Mouse (Mus musculus) C2C12 (cell line): Measurements from ENCODE around the gene Pla1a. TPM values are rescaled to one million over a fixed set of nuclear protein-coding genes. Genes with fewer than 3 reads are reported as not detected.

Experiments
- H3K27me3 ChIP-seq: one replicate; pipeline ENCODE4 v1.6.1; 2011; ENCODE audit not compliant: control insufficient read depth, insufficient read depth, insufficient read length
- H3K36me3 ChIP-seq: one replicate; pipeline ENCODE4 v1.6.1; 2011; ENCODE audit not compliant: control insufficient read depth, insufficient read depth
- H3K4me3 ChIP-seq: one replicate; pipeline ENCODE4 v1.5.1; 2011; ENCODE audit warnings: mild to moderate bottlenecking, control low read depth; ENCODE audit not compliant: poor library complexity, insufficient read depth, severe bottlenecking
- H3K79me2 ChIP-seq: one replicate; pipeline ENCODE4 v1.6.1; 2011; ENCODE audit not compliant: control insufficient read depth, insufficient read depth
- H3K79me3 ChIP-seq: one replicate; pipeline ENCODE4 v1.6.1; 2011; ENCODE audit warnings: low read depth, control low read depth
- H3ac ChIP-seq: one replicate; pipeline ENCODE3; 2011; ENCODE audit warnings: low read depth; ENCODE audit not compliant: control insufficient read depth, insufficient read length
- CEBPB ChIP-seq: IDR thresholded peaks from one replicate; pipeline ENCODE4 v1.6.1; 2011; ENCODE audit warnings: low read depth, mild to moderate bottlenecking, control low read depth, moderate library complexity
- CTCF ChIP-seq: IDR thresholded peaks from one replicate; pipeline ENCODE4 v1.5.1; 2011; ENCODE audit not compliant: control insufficient read depth, insufficient read depth, insufficient read length
- FOSL1 ChIP-seq: IDR thresholded peaks from one replicate; pipeline ENCODE4 v1.8.0; 2011; ENCODE audit warnings: mild to moderate bottlenecking, low read length; ENCODE audit not compliant: poor library complexity, insufficient read depth, severe bottlenecking
- MAX ChIP-seq: IDR thresholded peaks from one replicate; pipeline ENCODE4 v1.6.1; 2011; ENCODE audit warnings: mild to moderate bottlenecking, control low read depth
- MYOD1 ChIP-seq: IDR thresholded peaks from one replicate; pipeline ENCODE4 v1.6.1; 2011; ENCODE audit warnings: low read depth; ENCODE audit not compliant: control insufficient read depth, insufficient read length
- MYOG ChIP-seq: IDR thresholded peaks from one replicate; pipeline ENCODE4 v1.6.1; 2011; ENCODE audit not compliant: control insufficient read depth, insufficient read length; ENCODE audit errors: extremely low read depth
- USF1 ChIP-seq: IDR thresholded peaks from one replicate; pipeline ENCODE4 v1.6.1; 2011; ENCODE audit warnings: low read depth, mild to moderate bottlenecking, control low read depth, moderate library complexity
- polyA plus RNA-seq: library from polyadenylated mRNA; unstranded; fragments of >200 nt; fragmentation: generic; extraction: Trizol; gene quantifications from one replicate; pipeline ENCODE4 v1.2.1, GENCODE M21; 2012; ENCODE audit warnings: missing spikeins

The Pla1a gene
- polyA plus RNA-seq, 1 experiment, result 3.0 TPM

- Histone ChIP-seq H3K79me2 (peaks cover 37% of the 10 kb centered on the region), H3K27me3 (no peaks in the 10 kb centered on the region), H3K79me3 (peaks cover 20% of the 10 kb centered on the region), H3K36me3 (peaks cover 50% of the 10 kb centered on the region), H3ac (no peak overlapping the region), H3K4me3 (no peak overlapping the region)
- TF ChIP-seq MYOG (no peak), MYOD1 (no peak), MAX (no peak)
Measured at GRCm38 (mm10) chr16:38350361-38350855, 82.5 kb downstream of the Pla1a start.

- Histone ChIP-seq H3K79me2 (peaks cover 37% of the 10 kb centered on the region), H3ac (no peak overlapping the region), H3K36me3 (peaks cover 50% of the 10 kb centered on the region), H3K79me3 (peaks cover 20% of the 10 kb centered on the region), H3K27me3 (no peaks in the 10 kb centered on the region), H3K4me3 (no peak overlapping the region)
- no peak for TF ChIP-seq USF1
- no peak for TF ChIP-seq CEBPB
- no peak for TF ChIP-seq MAX
- TF ChIP-seq FOSL1, result no peak
- no peak for TF ChIP-seq CTCF
- TF ChIP-seq MYOD1, result no peak
- no peak for TF ChIP-seq MYOG
Measured at GRCm38 (mm10) chr16:38349881-38350280, 83.1 kb downstream of the Pla1a start.

- TF ChIP-seq FOSL1, result no peak
- TF ChIP-seq CEBPB, result no peak
- TF ChIP-seq MYOD1, result no peak
- TF ChIP-seq CTCF, result no peak
- no peak for TF ChIP-seq USF1
- TF ChIP-seq MAX, result no peak
- TF ChIP-seq MYOG, result no peak
- Histone ChIP-seq H3K79me2 (peaks cover 37% of the 10 kb centered on the region), H3K36me3 (peaks cover 45% of the 10 kb centered on the region), H3K79me3 (peaks cover 20% of the 10 kb centered on the region), H3K27me3 (no peaks in the 10 kb centered on the region), H3K4me3 (no peak overlapping the region), H3ac (no peak overlapping the region)
Measured at GRCm38 (mm10) chr16:38348217-38348761, 84.7 kb downstream of the Pla1a start.

GRCm38 (mm10) chr16:38347588-38347987 lies 85.4 kb downstream of the Pla1a start:
- Histone ChIP-seq H3ac (peak overlapping the region; percentile 45), H3K27me3 (no peaks in the 10 kb centered on the region), H3K36me3 (peaks cover 44% of the 10 kb centered on the region), H3K79me3 (peaks cover 20% of the 10 kb centered on the region), H3K79me2 (peaks cover 37% of the 10 kb centered on the region), H3K4me3 (peak overlapping the region; percentile 83)
- TF ChIP-seq MAX (no peak), MYOG (no peak), FOSL1 (no peak), USF1 (no peak), MYOD1 (no peak), CEBPB (no peak), CTCF (no peak)

GRCm38 (mm10) chr16:38346529-38347325 lies 86.2 kb downstream of the Pla1a start, which contains the start of the genes Cox17 and Gm21987:
TSS of gene Cox17 (plus strand) at chr16:38346991.
TSS of gene Gm21987 (plus strand) at chr16:38347040.
- H3K36me3 ChIP-seq, result peaks cover 37% of the 10 kb centered on the region
- peaks cover 37% of the 10 kb centered on the region for H3K79me2 ChIP-seq
- H3K4me3 ChIP-seq, result peak within 1 kb of the TSS; percentile 83
- TF ChIP-seq MYOD1 (no peak), MYOG (no peak), MAX (no peak), CEBPB (no peak), FOSL1 (no peak), USF1 (no peak), CTCF (no peak)
- no peaks in the 10 kb centered on the region for H3K27me3 ChIP-seq
- peak within 1 kb of the TSS; percentile 100 for H3ac ChIP-seq
- H3K79me3 ChIP-seq, result peaks cover 20% of the 10 kb centered on the region

Other genes starting within 250 kb of the Pla1a start
- gene Nr1i2, start 138.3 kb downstream of the Pla1a start, polyA plus RNA-seq, result not detected
- gene Maats1, start 91.0 kb downstream of the Pla1a start, polyA plus RNA-seq, result 0.61 TPM
- 404 TPM for gene Cox17, start 86.2 kb downstream of the Pla1a start, polyA plus RNA-seq
- gene Gm21987, start 86.1 kb downstream of the Pla1a start, polyA plus RNA-seq, result not detected
- 0.30 TPM for gene Popdc2, start 70.9 kb downstream of the Pla1a start, polyA plus RNA-seq
- 52.2 TPM for gene Adprh, start 19.6 kb upstream of the Pla1a start, polyA plus RNA-seq
- gene Cd80, start 22.4 kb upstream of the Pla1a start, polyA plus RNA-seq, result 8.7 TPM
- 29.5 TPM for gene Timmdc1, start 89.5 kb upstream of the Pla1a start, polyA plus RNA-seq
- 25.8 TPM for gene Poglut1, start 117.1 kb upstream of the Pla1a start, polyA plus RNA-seq
- gene Tmem39a, start 125.6 kb upstream of the Pla1a start, polyA plus RNA-seq, result 56.9 TPM